Mouse (Mus musculus) hindbrain, embryonic 11.5 days (tissue): ENCODE results near the gene Ptchd1. TPM values are rescaled to one million over a fixed set of nuclear protein-coding genes. Genes with fewer than 3 reads are reported as not detected.

Experiments
- ATAC-seq: fragments of 200-750 bp; cut with Nextera tagmentation; 2 replicates; pipeline ENCODE4 v1.8.0; 2017; ENCODE audit warnings: mild to moderate bottlenecking, moderate TSS enrichment, moderate library complexity; ENCODE audit not compliant: low FRiP score
- DNase-seq: peaks from one replicate; pipeline ENCODE4 v3.0.0-alpha.2; 2015; ENCODE audit warnings: low spot score
- H3K27ac ChIP-seq: fragments of 300-500 bp; sonication (generic); 2 replicates; pipeline ENCODE4 v1.5.1; 2014; ENCODE audit warnings: mild to moderate bottlenecking, low read depth, low read length
- H3K27me3 ChIP-seq: fragments of 300-500 bp; sonication (generic); 2 replicates; pipeline ENCODE4 v1.6.1; 2014; ENCODE audit warnings: mild to moderate bottlenecking, low read length, moderate library complexity, mixed read lengths; ENCODE audit not compliant: control insufficient read depth, insufficient read depth
- H3K36me3 ChIP-seq: fragments of 300-500 bp; sonication (generic); 2 replicates; pipeline ENCODE4 v1.6.1; 2014; ENCODE audit warnings: mild to moderate bottlenecking, low read length, moderate library complexity, mixed read lengths; ENCODE audit not compliant: control insufficient read depth, insufficient read depth
- H3K4me1 ChIP-seq: fragments of 300-500 bp; sonication (generic); replicated peaks from 2 replicates; pipeline ENCODE4 v1.6.1; 2014; ENCODE audit warnings: low read length, mixed read lengths; ENCODE audit not compliant: control insufficient read depth, insufficient read depth
- H3K4me2 ChIP-seq: fragments of 300-500 bp; sonication (generic); replicated peaks from 2 replicates; pipeline ENCODE4 v1.6.1; 2014; ENCODE audit warnings: mild to moderate bottlenecking, low read depth, low read length
- H3K4me3 ChIP-seq: fragments of 300-500 bp; sonication (generic); 2 replicates; pipeline ENCODE4 v1.5.1; 2014; ENCODE audit warnings: low read depth, low read length
- H3K9ac ChIP-seq: fragments of 300-500 bp; sonication (generic); 2 replicates; pipeline ENCODE4 v1.6.1; 2014; ENCODE audit warnings: low read depth, low read length
- H3K9me3 ChIP-seq: fragments of 300-500 bp; sonication (generic); 2 replicates; pipeline ENCODE4 v1.6.1; 2016; ENCODE audit warnings: low read length; ENCODE audit not compliant: control insufficient read depth
- polyA plus RNA-seq: library from polyadenylated mRNA; unstranded; fragments of >200 nt; fragmentation: Nextera tagmentation; extraction: Ambion mirVana; gene quantifications from 2 replicates; pipeline ENCODE4 v1.2.1, GENCODE M21; 2014

Ptchd1 gene
- polyA plus RNA-seq, 1 experiment from 2014 or later = 1.6 TPM

DNA sequence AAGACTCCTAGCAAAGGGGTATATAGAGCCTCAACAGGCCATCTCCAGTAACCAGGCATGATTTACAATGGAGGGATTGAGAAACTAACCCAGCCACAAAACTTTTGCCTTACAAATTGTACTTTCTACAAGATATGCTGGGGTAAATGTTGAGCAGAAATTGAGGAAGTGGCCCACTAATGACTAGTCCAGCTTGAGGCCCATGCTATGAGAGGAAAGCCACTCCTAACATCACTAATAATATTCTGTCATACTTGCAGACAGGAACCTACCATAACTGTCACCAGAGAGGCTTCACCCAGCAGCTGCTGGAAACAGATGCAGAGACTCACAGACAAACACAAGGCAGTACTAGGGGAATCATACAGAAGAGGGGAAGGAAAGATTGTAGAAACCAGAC lies 79.8 kb downstream of the Ptchd1 start:
- no peak overlapping the region for H3K27ac ChIP-seq
- H3K4me3 ChIP-seq = no peak overlapping the region
- no peak overlapping the region for H3K4me2 ChIP-seq
- no peak overlapping the region for H3K9ac ChIP-seq
- H3K27me3 ChIP-seq = no peaks in the 10 kb centered on the region
- DNase-seq = no peak
- no peaks in the 10 kb centered on the region for H3K9me3 ChIP-seq
- no peaks in the 10 kb centered on the region for H3K36me3 ChIP-seq
- ATAC-seq = no peak
- no peaks in the 10 kb centered on the region for H3K4me1 ChIP-seq

Other genes starting within 250 kb of the Ptchd1 start
- not detected in 2 replicates for gene Gm15155, start 927 bp upstream of the Ptchd1 start, polyA plus RNA-seq